Mouse (Mus musculus) spleen, postnatal 4 days (tissue): ENCODE results near the gene Gm36864.

Source experiments
- DNase-seq, 2 experiments: peaks; one replicate each; pipeline ENCODE4 v3.0.0; 2022; ENCODE audit warnings: low spot score in 2 of 2

The Gm36864 gene

DNA sequence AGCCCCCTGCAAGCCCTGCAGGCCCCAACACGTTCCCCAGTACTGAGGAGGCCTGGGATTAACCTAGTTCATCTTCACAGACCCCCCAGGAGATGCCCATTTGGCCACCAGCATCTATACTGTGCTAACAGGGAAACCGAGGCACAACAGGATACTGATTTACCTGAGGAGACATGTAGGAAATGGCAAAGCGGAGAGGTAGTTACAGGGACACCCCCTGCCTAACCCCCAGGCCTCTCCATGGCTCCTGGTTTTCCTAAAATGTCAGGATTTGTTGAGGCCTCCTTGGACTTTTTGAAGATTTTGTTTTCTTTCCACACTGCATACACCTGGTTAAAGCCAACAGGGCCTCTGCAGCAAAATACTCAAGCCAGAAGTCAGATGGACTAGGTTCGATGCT lies 21.3 kb downstream of the Gm36864 start, which contains the start of gene Acp4:
TSS of gene Acp4 (minus strand) at position 101 of the 400 bp plus-strand sequence.
- no peak for DNase-seq

DNA sequence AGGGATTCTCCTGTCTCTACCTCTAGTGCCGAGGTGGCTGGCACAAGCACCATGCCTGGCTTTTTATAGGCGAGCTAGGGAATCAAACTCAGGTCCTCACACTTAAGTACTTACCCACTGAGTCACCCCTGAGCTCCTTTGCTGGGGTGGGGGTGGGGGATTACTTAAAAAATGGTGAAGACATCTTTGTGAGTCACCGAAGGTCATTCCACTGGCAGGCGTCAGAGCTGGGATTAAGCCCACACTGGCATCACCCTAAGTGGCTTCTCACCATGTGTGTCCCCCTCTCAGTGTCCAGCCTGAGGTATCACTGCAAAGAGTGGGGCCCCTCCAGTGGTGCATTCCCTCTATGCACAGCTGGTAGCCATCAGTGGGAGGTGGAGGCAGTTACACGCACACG lies 24.4 kb downstream of the Gm36864 start:
- DNase-seq: no peak

DNA sequence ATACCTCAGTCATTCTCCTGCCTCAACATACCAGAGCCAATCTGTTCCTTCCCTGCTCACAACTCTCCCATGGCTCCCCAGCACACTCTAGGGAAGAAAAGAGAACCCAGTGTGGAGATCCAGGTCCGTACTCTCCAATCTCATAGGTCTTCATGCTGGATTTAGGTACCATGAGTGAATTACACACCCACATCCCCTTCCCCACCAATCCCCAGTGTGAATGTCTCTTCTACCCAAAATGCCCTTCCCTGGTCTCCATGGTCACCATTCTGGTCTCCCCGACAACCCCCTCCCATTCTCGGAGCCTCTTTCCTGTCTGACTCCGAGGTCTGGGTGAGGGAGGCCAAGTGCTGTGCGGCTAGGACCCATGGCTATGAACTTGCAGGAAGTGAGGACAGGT lies 25.2 kb downstream of the Gm36864 start, which contains the start of gene Gm15517:
TSS of gene Gm15517 (plus strand) at position 301 of the 400 bp plus-strand sequence.
- no peak for DNase-seq

DNA sequence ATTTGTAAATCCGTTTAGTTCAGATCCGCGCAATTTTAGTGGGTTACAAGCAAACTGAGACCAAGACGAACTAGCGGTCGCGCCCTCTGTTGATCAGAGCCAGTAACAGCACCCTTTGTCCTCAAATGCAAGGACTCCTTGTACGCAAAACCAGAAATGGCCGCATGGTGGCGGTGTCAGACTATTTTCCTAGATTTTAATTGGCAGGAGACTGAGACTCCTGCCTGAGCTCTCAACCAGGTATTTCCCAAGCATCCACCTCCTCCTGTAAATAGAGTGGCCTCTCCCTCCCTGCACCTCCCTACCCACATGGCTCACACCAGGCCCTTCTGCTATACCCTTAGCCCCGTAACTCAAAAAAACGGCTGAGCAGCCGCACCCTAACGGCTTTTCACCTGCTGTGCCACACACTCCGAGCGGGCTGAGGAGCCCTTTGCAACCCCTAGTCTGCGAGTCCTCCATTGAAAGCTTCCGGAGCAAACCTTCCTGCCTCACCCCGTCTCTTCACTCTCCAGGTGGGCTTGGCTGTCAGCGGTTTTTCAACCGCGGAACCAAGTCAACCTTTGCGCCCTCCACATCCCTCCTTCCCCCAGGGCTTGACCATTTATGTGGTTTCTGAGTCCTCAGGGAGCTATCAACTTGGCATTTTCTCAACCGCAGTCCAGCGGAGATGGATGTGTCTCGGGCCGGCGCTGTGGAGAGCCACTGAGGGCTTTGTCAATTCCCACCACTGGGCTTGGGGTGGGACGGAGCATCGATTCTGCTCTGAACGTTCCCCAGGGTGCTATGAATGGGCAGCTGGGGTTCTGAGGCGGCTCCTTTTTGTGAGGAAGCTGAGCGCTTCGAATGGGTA lies 27.0 kb downstream of the Gm36864 start:
- peak; percentile 89 to 94 for DNase-seq

DNA sequence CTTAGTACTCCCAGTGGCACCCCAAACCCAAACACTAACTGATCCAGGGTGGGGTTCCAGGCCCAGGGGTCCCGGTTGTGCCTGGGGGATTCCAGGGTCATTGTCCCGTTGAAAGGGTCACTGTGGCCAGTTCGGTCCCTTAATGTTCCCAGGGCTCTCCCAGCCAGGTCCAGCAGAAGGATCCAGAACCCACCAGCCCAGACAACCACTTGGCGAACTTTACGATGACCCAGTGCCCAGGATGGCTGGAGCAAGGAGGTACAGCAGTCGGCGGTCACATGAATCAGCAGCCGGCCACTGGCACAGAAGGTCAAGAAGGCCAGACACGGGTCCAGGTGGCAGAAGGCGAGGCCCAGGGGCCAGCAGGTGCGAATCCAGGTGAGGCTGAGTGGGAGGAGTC lies 32.1 kb downstream of the Gm36864 start:
- DNase-seq: no peak

DNA sequence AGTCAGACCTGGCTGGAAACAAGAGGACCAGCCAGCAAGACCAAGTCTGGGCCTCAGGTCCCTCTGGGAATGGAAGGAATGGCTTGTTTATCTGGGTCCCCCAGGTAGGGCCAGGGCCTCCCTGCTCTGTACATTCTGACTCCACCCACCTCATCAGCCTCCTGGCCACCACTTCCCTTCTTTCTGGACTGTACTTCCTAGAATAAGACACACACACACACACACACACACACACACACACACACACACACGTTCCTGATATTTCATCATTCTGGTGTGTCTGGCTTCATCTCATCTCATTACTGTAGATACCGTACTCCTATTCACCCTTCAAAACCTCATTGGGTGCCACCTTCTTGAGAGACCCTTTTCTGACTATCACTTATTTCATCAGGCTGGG lies 33.4 kb downstream of the Gm36864 start:
- DNase-seq: no peak

DNA sequence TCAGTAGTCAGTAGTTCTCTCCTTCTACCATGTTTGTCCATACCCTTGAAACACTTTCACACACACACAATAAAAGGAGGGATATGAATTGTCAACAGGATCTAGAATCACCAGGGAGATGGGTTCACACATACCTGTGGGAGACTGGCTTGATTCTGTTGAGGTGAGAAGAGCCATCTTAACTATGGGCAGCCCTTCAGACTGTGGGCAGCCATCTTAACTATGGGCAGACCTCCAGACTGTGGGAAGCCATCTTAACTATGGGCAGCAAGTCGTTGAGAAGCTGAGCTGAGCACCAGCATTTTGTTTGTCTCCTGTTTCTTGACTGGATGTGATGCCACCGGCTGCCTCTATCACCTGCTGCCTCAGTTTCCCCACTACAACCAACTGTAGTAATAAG lies 35.3 kb downstream of the Gm36864 start:
- no peak for DNase-seq

DNA sequence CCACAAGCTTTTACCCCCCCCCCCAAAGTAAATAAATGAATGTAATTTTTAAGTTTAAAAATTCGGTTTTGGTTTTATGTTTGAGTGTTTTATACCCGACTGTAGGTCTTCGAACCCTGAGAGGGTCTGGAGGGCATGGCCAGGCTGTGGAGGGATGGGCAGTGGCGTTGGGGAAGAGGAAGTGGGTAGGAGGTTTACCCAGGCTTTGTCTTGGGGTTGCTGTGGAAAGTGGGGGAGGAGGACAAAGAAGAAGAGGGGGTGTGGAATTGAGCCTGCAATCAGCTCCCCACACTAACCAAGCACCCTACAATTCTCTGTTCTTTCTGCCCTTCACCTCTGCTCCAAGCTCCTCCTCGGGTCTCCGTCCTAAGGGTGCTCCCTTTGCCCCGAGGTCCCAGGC lies 36.6 kb downstream of the Gm36864 start:
- no peak for DNase-seq

DNA sequence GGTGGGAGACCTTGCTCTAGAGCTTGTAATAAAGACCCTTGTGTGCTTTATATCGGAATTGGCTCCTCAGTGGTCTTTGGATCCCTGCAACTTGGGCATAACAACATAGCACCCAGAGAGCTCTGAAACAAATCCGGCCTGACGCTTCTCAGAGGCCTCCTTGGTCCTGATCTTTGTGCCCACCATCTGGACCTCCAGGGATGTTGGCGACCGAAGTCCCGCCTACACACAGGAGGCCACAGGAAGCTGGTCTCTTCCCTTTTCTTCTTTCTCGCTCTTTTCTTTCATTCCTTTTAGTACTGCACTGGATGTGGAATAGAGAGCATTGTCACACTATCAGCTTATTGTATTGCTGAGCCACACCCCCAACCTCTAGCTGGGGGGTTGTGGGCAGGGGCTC lies 37.5 kb downstream of the Gm36864 start:
- DNase-seq: no peak

DNA sequence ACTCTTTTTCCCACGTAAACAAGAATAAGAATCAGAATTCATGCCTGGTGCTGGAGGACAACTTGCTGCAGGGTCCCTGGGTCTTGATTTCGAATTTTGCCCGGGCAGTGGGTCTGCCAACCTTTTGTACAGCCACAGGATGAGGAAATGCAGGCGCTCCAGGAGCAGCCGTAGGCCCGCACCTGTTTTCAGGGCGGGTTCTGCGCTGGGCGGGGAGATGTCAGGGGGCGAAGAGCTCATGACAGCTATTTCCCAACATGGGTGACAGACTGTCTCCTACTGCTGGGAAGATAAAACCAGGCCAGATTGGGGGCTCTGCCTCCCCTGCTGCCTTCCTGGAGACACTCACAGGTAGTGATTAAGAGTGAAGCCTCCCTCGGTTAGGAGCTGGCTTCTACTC lies 38.1 kb downstream of the Gm36864 start:
- DNase-seq: no peak

DNA sequence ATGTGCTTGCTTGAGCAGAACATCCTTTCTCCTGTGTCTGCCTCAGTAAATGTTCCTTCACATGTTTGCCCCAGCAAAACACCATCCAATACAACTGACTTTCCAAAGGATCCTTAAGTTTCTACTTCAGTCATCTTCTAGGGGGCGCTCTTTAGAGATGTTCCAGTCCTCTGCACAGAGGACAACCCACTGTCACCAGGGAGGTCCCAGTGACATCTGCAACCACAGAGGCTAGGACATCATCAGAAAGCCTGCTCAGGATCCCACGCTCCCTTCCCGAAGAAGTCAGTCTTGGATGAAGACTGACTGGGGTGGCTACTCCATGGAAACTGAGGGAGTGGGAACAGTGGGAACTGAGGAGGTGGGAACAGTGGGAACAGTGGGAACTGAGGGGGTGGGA lies 39.6 kb downstream of the Gm36864 start:
- DNase-seq: no peak

DNA sequence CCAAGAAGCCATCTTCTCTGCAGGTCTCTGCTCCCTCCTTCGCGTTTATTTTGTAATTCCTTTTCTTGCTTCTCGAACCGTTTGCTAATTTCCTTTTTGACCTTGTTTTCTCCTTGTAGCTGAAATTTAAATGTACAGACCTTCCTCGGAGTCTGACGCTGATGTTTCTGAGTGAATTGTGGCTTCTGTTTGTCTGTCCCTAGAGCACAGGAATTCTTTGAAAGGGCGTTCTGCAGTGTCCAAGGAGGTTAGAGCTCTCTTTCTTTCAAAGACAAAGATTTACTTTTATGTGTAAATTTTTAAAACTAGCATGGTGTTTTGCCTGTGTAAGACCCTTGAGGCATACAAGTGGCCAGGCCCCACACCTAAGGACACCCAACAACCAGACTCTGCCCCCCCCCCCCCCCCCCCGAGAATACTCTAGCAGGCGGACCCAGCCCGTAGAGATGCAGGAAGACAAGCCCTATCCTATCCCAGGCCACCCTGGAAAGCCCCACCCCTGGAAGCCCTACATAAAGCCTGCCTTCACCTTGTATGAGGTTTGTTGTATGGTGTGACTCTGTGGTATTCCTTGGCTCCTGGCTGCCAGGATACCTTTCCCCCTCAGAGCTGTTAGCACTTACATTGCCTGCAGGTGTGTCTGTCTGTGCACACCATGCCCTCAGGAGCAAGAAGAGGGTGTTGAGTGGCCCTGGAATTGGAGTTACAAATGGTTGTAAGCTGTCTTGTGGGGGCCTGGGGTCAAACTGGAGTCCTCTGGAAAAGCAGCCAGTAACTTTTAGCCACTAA lies 40.7 kb downstream of the Gm36864 start:
- no peak for DNase-seq

DNA sequence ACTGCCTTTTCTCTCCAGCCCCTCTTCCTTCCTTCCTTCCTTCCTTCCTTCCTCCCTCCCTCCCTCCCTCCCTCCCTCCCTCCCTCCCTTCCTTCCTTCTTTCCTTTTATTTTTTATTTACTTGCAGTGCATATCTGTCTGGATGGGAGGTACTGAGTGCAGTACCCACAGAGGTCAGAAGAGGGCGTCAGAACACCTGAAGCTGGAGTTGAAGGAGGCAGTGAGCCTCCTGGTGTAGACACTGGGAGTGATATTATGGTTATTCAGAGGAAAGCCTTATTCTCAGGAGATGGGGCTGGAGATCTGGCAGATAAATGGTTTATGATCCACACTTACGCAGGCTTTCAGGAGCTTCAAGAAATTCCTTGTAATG lies 41.3 kb downstream of the Gm36864 start:
- no peak for DNase-seq

DNA sequence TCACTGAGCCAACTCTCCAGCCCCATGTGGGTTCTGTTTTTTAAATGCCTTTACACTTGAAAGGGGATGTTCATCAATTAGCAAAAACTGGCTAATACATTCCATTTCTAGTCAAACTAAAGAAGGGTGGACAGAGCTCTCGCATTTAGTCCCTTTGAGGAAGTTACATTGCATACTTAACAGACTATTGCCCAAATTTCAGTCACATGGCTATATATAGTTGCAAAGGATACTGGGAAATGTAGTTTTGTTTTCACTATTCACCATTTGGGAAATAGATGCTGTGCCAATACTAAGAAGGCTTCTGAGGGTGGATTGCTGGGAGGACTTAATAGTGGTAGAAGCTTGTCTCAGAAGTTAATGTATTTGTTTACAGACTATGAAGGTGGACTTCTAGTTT lies 45.0 kb downstream of the Gm36864 start:
- DNase-seq: no peak

DNA sequence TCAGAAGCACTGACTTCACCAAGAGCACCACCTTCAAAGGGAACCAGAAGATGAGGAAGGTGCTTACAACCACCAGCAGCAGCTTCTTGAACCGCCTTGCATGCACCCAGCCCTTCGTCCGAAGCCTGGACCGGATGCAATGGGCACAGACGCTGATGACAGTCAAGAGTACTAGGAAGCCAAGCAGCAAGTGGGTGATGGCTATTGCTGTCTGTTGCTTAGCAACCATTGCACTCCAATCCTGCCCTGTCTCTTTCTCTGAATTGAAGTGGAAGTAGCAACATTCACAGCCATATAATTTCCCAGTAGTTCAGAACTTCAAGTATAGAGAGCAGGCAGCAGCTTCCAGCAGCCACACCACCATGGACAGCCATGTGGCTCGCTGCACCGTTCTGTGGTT lies 45.6 kb downstream of the Gm36864 start:
- no peak for DNase-seq

DNA sequence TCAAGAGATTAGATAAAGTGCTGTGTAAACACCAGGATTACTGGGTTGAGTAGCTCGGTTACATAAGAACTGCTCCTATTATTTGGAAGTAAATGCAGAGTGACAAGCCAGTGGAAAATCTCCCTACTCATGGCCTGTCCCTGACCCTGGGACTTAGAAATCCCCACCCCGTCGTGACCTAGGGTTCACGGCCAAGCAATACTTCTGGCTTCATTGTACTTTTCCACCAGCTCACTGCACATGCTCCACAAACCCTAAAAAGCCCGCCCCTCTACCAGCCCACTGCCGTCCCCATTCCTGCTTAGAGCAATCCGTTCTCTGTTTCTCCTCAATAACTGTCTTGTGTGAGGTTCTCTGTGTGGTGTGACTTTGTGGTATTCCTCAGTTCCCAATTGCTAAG lies 51.8 kb downstream of the Gm36864 start:
- no peak for DNase-seq

DNA sequence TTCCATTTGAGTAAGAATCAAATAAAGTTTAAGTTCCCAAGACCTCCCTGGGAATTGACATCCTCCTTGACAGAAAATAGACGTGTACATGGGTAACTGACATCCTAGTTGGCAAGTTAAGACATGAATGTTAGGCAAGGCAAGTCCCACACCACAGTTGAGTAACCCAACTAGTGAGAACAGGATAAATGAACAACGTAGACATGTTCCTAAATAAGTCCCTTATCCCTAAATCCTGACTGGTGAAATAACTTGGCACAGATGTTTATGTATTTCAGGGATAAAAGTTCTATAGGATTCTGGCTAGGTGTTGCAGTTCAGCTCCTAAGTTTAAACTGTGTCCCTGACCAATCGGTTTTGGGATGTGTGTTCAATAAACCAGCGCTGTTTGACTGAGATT lies 55.0 kb downstream of the Gm36864 start:
- DNase-seq: no peak

DNA sequence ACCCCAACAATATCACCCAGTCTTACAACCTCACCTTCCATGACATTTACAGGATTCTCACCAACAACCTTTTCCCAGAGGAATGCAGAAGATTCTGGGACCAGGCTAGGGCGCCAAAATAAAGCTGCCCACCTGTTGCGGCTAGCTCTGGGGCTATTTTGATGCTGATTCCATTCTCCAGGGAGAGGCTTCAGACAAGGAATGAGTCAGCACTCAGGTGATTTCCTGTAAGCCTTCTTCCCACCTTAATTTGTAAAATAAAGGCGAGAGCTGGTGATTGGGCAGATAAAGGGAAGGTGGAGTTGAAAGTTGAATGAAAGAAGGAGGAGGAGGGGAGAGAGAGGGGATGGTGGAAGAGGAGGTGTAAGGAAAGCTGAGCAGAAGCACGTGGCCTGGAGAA lies 55.4 kb downstream of the Gm36864 start:
- no peak for DNase-seq
